Mouse (Mus musculus): ENCODE measurements around the gene Hist1h2bp. TPM values are rescaled to one million over a fixed set of nuclear protein-coding genes. Genes with fewer than 3 reads are reported as not detected.
A peak's percentile ranks its signal among the peaks of the same experiment; 100 is the strongest.
"Not testable (repeated sequence)": the region's sequence is repeated elsewhere in the genome, so short reads cannot be mapped to it uniquely, and the experiment has no call there.

The Hist1h2bp gene
- total and polyA plus RNA-seq, 2 experiments from 2014 or later = 0.55 to 250 TPM

- H3K27ac ChIP-seq (ENCODE audit: low read depth) = peak overlapping the region; percentile 25; the same call in 1 of the 2 replicates
- not testable (repeated sequence) for H3K4me1 ChIP-seq (ENCODE audit: control insufficient read depth, insufficient read depth); DNase-seq (ENCODE audit: low spot score); H3K36me3 ChIP-seq (replicated peaks; ENCODE audit: control insufficient read depth, insufficient read depth, low read length); H3K4me3 ChIP-seq (ENCODE audit: low read depth, low read length); H3K27me3 ChIP-seq (ENCODE audit: control insufficient read depth, insufficient read depth, low read length); H3K4me2 ChIP-seq (ENCODE audit: low read depth, low read length); H3K9me3 ChIP-seq (replicated peaks; ENCODE audit: control insufficient read depth, low read length); H3K9ac ChIP-seq (replicated peaks; ENCODE audit: low read depth, low read length)
- 0% methylated on average over 12 of the region's 14 CpGs for WGBS
- ATAC-seq (ENCODE audit: insufficient read depth, low read depth) = peak; percentile 42
Observed at GRCm38 (mm10) chr13:21812092-21812491, 24.8 kb downstream of the Hist1h2bp start.

DNA sequence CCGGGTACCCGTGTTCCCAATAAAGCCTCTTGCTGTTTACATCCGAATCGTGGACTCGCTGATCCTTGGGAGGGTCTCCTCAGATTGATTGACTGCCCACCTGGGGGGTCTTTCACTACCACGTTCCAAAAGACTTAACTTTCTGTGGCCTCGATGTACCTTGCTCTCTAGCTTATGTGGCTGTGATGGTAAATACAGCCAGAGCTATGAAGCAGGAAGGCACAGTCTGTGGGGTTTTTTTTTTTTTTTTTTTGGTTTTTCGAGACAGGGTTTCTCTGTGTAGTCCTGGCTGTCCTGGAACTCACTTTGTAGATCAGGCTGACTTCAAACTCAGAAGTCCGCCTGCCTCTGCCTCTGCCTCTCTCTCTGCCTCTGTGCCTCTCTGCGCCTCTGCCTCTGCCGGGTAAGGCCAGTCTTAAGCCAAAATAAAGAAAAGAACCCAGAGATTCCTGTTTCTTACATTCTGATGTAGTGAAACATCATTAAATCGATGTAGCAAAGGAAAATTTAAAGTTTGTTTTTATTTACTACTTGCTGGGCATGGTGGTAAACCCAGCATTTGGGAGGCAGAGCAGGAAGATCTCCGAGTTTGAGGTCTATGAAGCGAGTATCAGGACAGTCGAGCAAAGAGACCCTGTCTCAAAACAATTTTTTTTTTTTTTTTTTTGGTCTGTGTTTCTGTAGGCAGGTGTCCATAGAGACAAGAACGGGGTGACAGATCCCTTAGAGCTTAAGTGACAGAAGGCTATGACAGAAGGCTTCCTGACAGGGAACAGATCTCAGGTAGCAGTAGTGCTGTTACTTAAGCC is 33.0 kb downstream of the Hist1h2bp start:
- ATAC-seq (ENCODE audit: insufficient read depth, low read depth); H3K27me3 ChIP-seq (ENCODE audit: control insufficient read depth, insufficient read depth, low read length); H3K36me3 ChIP-seq (replicated peaks; ENCODE audit: control insufficient read depth, insufficient read depth, low read length); H3K9me3 ChIP-seq (replicated peaks; ENCODE audit: control insufficient read depth, low read length); H3K9ac ChIP-seq (replicated peaks; ENCODE audit: low read depth, low read length); H3K4me2 ChIP-seq (ENCODE audit: low read depth, low read length); H3K4me1 ChIP-seq (ENCODE audit: control insufficient read depth, insufficient read depth); H3K27ac ChIP-seq (ENCODE audit: low read depth); DNase-seq (ENCODE audit: low spot score); H3K4me3 ChIP-seq (ENCODE audit: low read depth, low read length): not testable (repeated sequence)
- 73% methylated on average over 6 of the region's 16 CpGs for WGBS

- H3K9ac ChIP-seq (replicated peaks; ENCODE audit: low read depth, low read length) = no peak overlapping the region
- H3K36me3 ChIP-seq (replicated peaks; ENCODE audit: control insufficient read depth, insufficient read depth, low read length) = no peaks in the 10 kb centered on the region
- no peak for DNase-seq (ENCODE audit: low spot score)
- H3K4me2 ChIP-seq (ENCODE audit: low read depth, low read length) = no peak overlapping the region
- no peak overlapping the region for H3K27ac ChIP-seq (ENCODE audit: low read depth)
- H3K9me3 ChIP-seq (replicated peaks; ENCODE audit: control insufficient read depth, low read length) = no peaks in the 10 kb centered on the region
- H3K27me3 ChIP-seq (ENCODE audit: control insufficient read depth, insufficient read depth, low read length) = no peaks in the 10 kb centered on the region
- TF ChIP-seq CTCF (IDR thresholded peaks at IDR 0.05; ENCODE audit: low read depth) = no peak
- no peak for TF ChIP-seq EP300 (IDR thresholded peaks at IDR 0.05; ENCODE audit: low read depth)
- H3K4me3 ChIP-seq (ENCODE audit: low read depth, low read length) = no peak overlapping the region
- H3K4me1 ChIP-seq (ENCODE audit: control insufficient read depth, insufficient read depth) = no peaks in the 10 kb centered on the region
- WGBS = 83% methylated on average over 3 of the region's 3 CpGs
- no peak for ATAC-seq (ENCODE audit: insufficient read depth, low read depth)
Observed at GRCm38 (mm10) chr13:21828511-21828910, 41.2 kb downstream of the Hist1h2bp start.

- no peaks in the 10 kb centered on the region for H3K4me1 ChIP-seq (ENCODE audit: control insufficient read depth, insufficient read depth)
- H3K27me3 ChIP-seq (ENCODE audit: control insufficient read depth, insufficient read depth, low read length) = no peaks in the 10 kb centered on the region
- H3K9me3 ChIP-seq (replicated peaks; ENCODE audit: control insufficient read depth, low read length) = no peaks in the 10 kb centered on the region
- 92% methylated on average over 10 of the region's 10 CpGs for WGBS
- no peak overlapping the region for H3K4me3 ChIP-seq (ENCODE audit: low read depth, low read length)
- H3K27ac ChIP-seq (ENCODE audit: low read depth) = no peak overlapping the region
- H3K9ac ChIP-seq (replicated peaks; ENCODE audit: low read depth, low read length) = no peak overlapping the region
- TF ChIP-seq CTCF (IDR thresholded peaks at IDR 0.05; ENCODE audit: low read depth) (no peak), EP300 (IDR thresholded peaks at IDR 0.05; ENCODE audit: low read depth) (no peak)
- H3K4me2 ChIP-seq (ENCODE audit: low read depth, low read length) = no peak overlapping the region
- no peaks in the 10 kb centered on the region for H3K36me3 ChIP-seq (replicated peaks; ENCODE audit: control insufficient read depth, insufficient read depth, low read length)
- ATAC-seq (ENCODE audit: insufficient read depth, low read depth) (no peak), DNase-seq (ENCODE audit: low spot score) (peak; percentile 2)
Observed at GRCm38 (mm10) chr13:21830344-21830743, 43.1 kb downstream of the Hist1h2bp start.

DNA sequence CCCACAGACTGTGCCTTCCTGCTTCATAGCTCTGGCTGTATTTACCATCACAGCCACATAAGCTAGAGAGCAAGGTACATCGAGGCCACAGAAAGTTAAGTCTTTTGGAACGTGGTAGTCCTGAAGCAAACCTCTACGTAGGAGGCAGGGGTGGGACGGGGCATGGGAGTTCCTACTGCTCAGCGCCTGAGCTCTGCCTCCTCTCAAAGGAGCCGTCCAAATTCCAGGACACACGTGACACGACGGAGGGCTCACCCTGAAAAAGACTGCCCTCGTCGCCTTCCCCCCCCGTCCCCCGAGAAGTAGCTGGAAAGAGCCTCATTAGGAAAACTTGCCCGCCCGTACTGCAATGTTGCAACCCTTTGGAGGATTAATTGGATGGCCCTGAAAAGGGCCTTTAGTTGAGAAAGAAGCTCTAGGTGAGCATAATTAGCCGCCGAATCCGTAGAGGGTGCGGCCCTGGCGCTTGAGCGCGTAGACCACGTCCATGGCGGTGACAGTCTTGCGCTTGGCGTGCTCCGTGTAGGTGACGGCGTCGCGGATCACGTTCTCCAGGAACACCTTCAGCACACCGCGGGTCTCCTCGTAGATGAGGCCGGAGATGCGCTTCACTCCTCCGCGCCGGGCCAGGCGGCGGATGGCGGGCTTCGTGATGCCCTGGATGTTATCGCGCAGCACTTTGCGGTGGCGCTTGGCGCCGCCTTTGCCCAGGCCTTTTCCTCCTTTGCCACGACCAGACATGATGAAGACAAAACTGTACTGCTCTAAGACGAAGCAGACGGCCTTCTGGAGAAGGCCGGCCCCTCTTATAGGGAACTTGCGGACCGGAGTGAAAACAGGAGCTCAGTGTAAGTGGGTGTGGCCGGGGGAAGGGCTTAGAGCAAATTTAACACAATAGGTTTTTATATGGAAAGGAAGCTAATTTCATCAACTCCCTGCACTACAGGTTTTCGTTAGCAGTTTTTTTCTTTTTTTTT is 44.4 kb downstream of the Hist1h2bp start, which contains the start of gene Hist1h4n:
Gene Hist1h4n, minus strand, starts transcription at position 779 of the 977 bp plus-strand sequence.
- H3K27ac ChIP-seq (ENCODE audit: low read depth) = peak within 1 kb of the TSS; percentile 57; the same call in 1 of the 2 replicates
- 1% methylated on average over 19 of the region's 58 CpGs for WGBS
- not testable (repeated sequence) for H3K9me3 ChIP-seq (replicated peaks; ENCODE audit: control insufficient read depth, low read length); H3K4me1 ChIP-seq (ENCODE audit: control insufficient read depth, insufficient read depth); H3K36me3 ChIP-seq (replicated peaks; ENCODE audit: control insufficient read depth, insufficient read depth, low read length); DNase-seq (ENCODE audit: low spot score); H3K27me3 ChIP-seq (ENCODE audit: control insufficient read depth, insufficient read depth, low read length); H3K9ac ChIP-seq (replicated peaks; ENCODE audit: low read depth, low read length); H3K4me2 ChIP-seq (ENCODE audit: low read depth, low read length); H3K4me3 ChIP-seq (ENCODE audit: low read depth, low read length)
- ATAC-seq (ENCODE audit: insufficient read depth, low read depth) = peak; percentile 76

GRCm38 (mm10) chr13:21833461-21833860 is 46.2 kb downstream of the Hist1h2bp start, which contains the start of the genes Hist1h2ap and Hist1h2br:
Gene Hist1h2ap (minus strand): TSS chr13:21833507.
Gene Hist1h2br (plus strand): TSS chr13:21833743.
- no CpG with 5 or more reads among the region's 24 CpGs for WGBS
- not testable (repeated sequence) for H3K4me2 ChIP-seq (ENCODE audit: low read depth, low read length); H3K36me3 ChIP-seq (replicated peaks; ENCODE audit: control insufficient read depth, insufficient read depth, low read length)

More at GRCm38 (mm10) chr13:21833461-21833860, 46.2 kb downstream of the Hist1h2bp start, which contains the start of the genes Hist1h2ap and Hist1h2br:
- not testable (repeated sequence) for H3K27ac ChIP-seq (ENCODE audit: low read depth); H3K9ac ChIP-seq (replicated peaks; ENCODE audit: low read depth, low read length); H3K9me3 ChIP-seq (replicated peaks; ENCODE audit: control insufficient read depth, low read length); H3K4me3 ChIP-seq (ENCODE audit: low read depth, low read length); H3K4me1 ChIP-seq (ENCODE audit: control insufficient read depth, insufficient read depth); H3K27me3 ChIP-seq (ENCODE audit: control insufficient read depth, insufficient read depth, low read length); DNase-seq (ENCODE audit: low spot score)
- ATAC-seq (ENCODE audit: insufficient read depth, low read depth) = peak; percentile 92
